Mouse (Mus musculus) Muller cell, postnatal 12 days (primary cell): Measurements from ENCODE around the gene Ezh1.

ENCODE experiments used
- DNase-seq: peaks from one replicate; pipeline ENCODE4 v3.0.0-alpha.2; 2015; ENCODE audit errors: inconsistent ontology term

Ezh1 gene

GRCm38 (mm10) chr11:101246702-101247012, 20.4 kb upstream of the Ezh1 start:
- DNase-seq = no peak

GRCm38 (mm10) chr11:101245855-101246701, 19.8 kb upstream of the Ezh1 start, which contains the start of gene Ramp2:
Gene Ramp2 (plus strand): TSS chr11:101246028.
- DNase-seq = peak; percentile 72

- DNase-seq = no peak
These were observed 18.8 kb upstream of the Ezh1 start for GRCm38 (mm10) chr11:101245071-101245470.

GRCm38 (mm10) chr11:101238071-101238647, 11.9 kb upstream of the Ezh1 start:
- no peak for DNase-seq

- DNase-seq = no peak
These were observed 10.5 kb upstream of the Ezh1 start for GRCm38 (mm10) chr11:101236782-101237181.

GRCm38 (mm10) chr11:101235429-101235828, 9.2 kb upstream of the Ezh1 start:
- no peak for DNase-seq

- DNase-seq = no peak
These were observed 7.9 kb upstream of the Ezh1 start for GRCm38 (mm10) chr11:101234124-101234523.

- DNase-seq = no peak
These were observed 7.0 kb upstream of the Ezh1 start for GRCm38 (mm10) chr11:101233240-101233639.

GRCm38 (mm10) chr11:101232010-101232839, 6.0 kb upstream of the Ezh1 start:
- DNase-seq = no peak

- DNase-seq = peak; percentile 46
These were observed 5.0 kb upstream of the Ezh1 start for GRCm38 (mm10) chr11:101230991-101231871.

- DNase-seq = no peak
These were observed 4.3 kb upstream of the Ezh1 start for GRCm38 (mm10) chr11:101230526-101230925.

- DNase-seq = no peak
These were observed 3.8 kb upstream of the Ezh1 start for GRCm38 (mm10) chr11:101230061-101230511.

- peak; percentile 29 for DNase-seq
These were observed 3.2 kb upstream of the Ezh1 start for GRCm38 (mm10) chr11:101229361-101229900.

GRCm38 (mm10) chr11:101225331-101226064, 765 bp downstream of the Ezh1 start:
- no peak for DNase-seq

GRCm38 (mm10) chr11:101224337-101224736, 1.9 kb downstream of the Ezh1 start:
- DNase-seq = no peak

- DNase-seq = no peak
These were observed 4.8 kb downstream of the Ezh1 start for GRCm38 (mm10) chr11:101221306-101221986.

GRCm38 (mm10) chr11:101220853-101221252, 5.4 kb downstream of the Ezh1 start:
- DNase-seq = no peak

- DNase-seq = no peak
These were observed 7.7 kb downstream of the Ezh1 start for GRCm38 (mm10) chr11:101218436-101219055.

GRCm38 (mm10) chr11:101216936-101217335, 9.3 kb downstream of the Ezh1 start:
- DNase-seq = no peak
